Mouse (Mus musculus): ENCODE measurements at regions not wholly inside any gene's neighbourhood (a gene's known extent, or its start where the extent isn't known, plus 50 kb on each side); places are given as distances from the start of the nearest gene placed in this dataset.
"Not testable (repeated sequence)": the region's sequence is repeated elsewhere in the genome, so short reads cannot be mapped to it uniquely, and the experiment has no call there.

DNA sequence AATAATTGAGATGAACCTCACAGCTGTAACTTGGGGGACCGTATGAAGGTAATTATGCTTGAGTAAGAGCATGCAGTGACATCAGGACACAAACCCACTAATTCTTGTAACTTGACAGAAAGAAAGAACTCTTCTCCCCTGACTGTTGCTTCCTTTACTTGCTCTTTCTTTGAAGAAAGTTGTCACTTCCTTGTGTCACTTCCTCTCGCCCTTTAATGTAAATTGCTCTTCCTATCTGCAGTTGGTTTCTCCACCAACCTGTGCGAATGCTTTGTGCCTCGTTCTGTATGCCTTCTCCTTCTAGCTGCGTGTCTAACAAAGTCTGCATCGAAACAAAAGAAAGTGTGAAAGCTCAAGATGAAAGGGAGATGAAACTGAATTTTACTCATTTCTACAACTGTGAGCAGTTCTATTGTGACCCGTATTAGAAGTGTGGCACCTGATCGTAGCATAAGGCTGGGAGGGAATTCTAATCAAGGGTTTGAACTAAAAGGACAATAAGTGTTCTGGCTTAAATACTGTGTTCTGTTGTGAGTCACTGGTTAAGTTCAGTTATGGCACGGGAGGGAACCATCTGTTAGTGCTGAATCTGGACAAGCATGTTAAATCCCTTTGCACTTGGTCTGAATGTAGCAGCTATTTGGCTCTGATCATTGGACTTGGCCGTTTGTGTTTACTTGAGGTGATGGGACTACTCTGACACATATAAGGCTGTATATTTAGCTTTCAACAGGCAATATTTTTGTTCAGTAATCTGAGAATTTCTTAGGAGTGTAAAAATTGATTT is 72.8 kb upstream of the Anapc15-ps start:
- no peak for TF ChIP-seq CTCF (IDR thresholded peaks at IDR 0.05; ENCODE audit: extremely low read depth, insufficient read length, insufficient replicate concordance, low read depth, low read length)
- TF ChIP-seq POLR2A (IDR thresholded peaks at IDR 0.05; ENCODE audit: low read depth, low read length) = no peak
- 67% methylated on average over 10 of the region's 10 CpGs for whole genome bisulfite sequencing
- H3K4me3 ChIP-seq (ENCODE audit: low read depth, low read length) = no peak overlapping the region
- H3K4me1 ChIP-seq (ENCODE audit: control insufficient read depth, insufficient read depth, insufficient read length, low read length) = peaks cover 15% of the 10 kb centered on the region; the same call in 1 of the 2 replicates
- peak overlapping the region; percentile 58; the same call in 1 of the 2 replicates for H3K27ac ChIP-seq (ENCODE audit: insufficient read depth, low read depth, low read length)
- no peaks in the 10 kb centered on the region for H3K27me3 ChIP-seq (ENCODE audit: control insufficient read depth, insufficient read depth, low read length)
- no peaks in the 10 kb centered on the region for H3K36me3 ChIP-seq (ENCODE audit: control insufficient read depth, insufficient read depth, low read length)

DNA sequence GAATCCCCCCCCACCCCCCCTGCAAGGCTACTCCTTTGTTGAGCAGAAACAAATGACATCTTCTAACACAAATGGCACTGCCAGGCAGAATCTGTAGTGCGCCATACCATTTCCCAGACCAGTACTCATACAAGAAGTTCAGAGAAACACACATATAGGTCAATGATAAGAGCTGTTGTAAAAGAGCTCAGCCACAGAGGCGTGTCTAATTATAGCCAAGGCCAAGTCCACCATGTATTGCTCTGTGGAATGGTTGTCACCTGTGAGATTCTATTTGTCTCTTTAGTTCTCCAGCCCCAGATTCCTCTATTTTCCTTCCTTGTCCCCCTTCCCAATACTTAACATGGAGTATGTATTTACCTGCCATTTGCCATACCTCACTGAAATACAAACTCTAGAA is 72.0 kb upstream of the Anapc15-ps start:
- TF ChIP-seq POLR2A (IDR thresholded peaks at IDR 0.05; ENCODE audit: low read depth, low read length) (no peak), CTCF (IDR thresholded peaks at IDR 0.05; ENCODE audit: extremely low read depth, insufficient read length, insufficient replicate concordance, low read depth, low read length) (no peak)
- peaks cover 15% of the 10 kb centered on the region; the same call in 1 of the 2 replicates for H3K4me1 ChIP-seq (ENCODE audit: control insufficient read depth, insufficient read depth, insufficient read length, low read length)

DNA sequence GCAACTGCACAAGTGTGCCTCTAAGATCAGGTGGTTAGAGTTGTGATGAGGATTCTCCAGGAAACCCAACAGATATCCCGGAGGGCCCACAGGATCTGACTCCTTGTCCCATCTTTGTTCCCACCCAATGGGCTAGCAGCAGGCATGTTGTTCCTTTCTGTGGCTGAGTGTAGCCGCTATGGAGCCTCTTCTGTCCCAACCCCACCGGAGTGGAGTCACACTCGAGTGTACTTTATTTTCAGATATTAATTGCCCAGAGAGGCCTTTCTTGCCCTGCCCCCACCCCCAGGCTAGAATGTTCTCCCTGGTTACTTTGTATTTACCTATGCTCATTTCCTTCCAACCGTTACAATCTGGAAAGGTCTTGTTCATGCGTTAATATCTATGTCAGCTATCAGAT is 70.4 kb upstream of the Anapc15-ps start:
- Histone ChIP-seq H3K4me1 (ENCODE audit: control insufficient read depth, insufficient read depth, insufficient read length, low read length) (peaks cover 13% of the 10 kb centered on the region; the same call in 1 of the 2 replicates), H3K27me3 (ENCODE audit: control insufficient read depth, insufficient read depth, low read length) (no peaks in the 10 kb centered on the region), H3K36me3 (ENCODE audit: control insufficient read depth, insufficient read depth, low read length) (no peaks in the 10 kb centered on the region), H3K27ac (ENCODE audit: insufficient read depth, low read depth, low read length) (no peak overlapping the region), H3K4me3 (ENCODE audit: low read depth, low read length) (no peak overlapping the region)
- 81% methylated on average over 6 of the region's 6 CpGs for WGBS
- TF ChIP-seq POLR2A (IDR thresholded peaks at IDR 0.05; ENCODE audit: low read depth, low read length) (no peak), CTCF (IDR thresholded peaks at IDR 0.05; ENCODE audit: extremely low read depth, insufficient read length, insufficient replicate concordance, low read depth, low read length) (no peak)

More for the DNA sequence above, 72.0 kb upstream of the Anapc15-ps start:
- Histone ChIP-seq H3K27ac (ENCODE audit: insufficient read depth, low read depth, low read length) (peak overlapping the region; percentile 58; the same call in 1 of the 2 replicates), H3K36me3 (ENCODE audit: control insufficient read depth, insufficient read depth, low read length) (no peaks in the 10 kb centered on the region), H3K4me3 (ENCODE audit: low read depth, low read length) (no peak overlapping the region), H3K27me3 (ENCODE audit: control insufficient read depth, insufficient read depth, low read length) (no peaks in the 10 kb centered on the region)
- 37% methylated on average over 2 of the region's 2 CpGs for WGBS

DNA sequence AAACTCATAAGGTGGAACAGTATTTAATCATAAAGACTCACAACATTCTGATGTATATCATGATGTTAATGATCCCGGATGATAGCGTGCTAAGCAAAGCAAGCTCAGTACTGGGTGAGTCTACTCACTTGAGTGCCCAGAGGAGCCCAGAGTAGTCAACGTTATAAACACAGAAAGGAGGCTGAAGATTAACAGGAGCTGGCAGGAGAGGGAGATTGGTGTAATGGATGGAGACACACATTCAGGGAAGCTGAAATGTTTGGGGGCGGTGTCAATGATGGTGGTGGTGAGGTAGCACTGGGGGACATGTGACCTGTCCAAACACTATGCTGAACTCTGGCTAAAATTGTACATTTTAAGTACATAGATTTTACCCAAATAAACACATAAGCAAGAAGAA is 66.2 kb upstream of the Anapc15-ps start:
- no peaks in the 10 kb centered on the region for H3K36me3 ChIP-seq (ENCODE audit: control insufficient read depth, insufficient read depth, low read length)
- no peaks in the 10 kb centered on the region for H3K27me3 ChIP-seq (ENCODE audit: control insufficient read depth, insufficient read depth, low read length)
- H3K27ac ChIP-seq (ENCODE audit: insufficient read depth, low read depth, low read length) = no peak overlapping the region
- no peak for TF ChIP-seq POLR2A (IDR thresholded peaks at IDR 0.05; ENCODE audit: low read depth, low read length)
- TF ChIP-seq CTCF (IDR thresholded peaks at IDR 0.05; ENCODE audit: extremely low read depth, insufficient read length, insufficient replicate concordance, low read depth, low read length) = no peak
- H3K4me1 ChIP-seq (ENCODE audit: control insufficient read depth, insufficient read depth, insufficient read length, low read length) = no peaks in the 10 kb centered on the region
- 91% methylated on average over 4 of the region's 4 CpGs for WGBS
- no peak overlapping the region for H3K4me3 ChIP-seq (ENCODE audit: low read depth, low read length)

DNA sequence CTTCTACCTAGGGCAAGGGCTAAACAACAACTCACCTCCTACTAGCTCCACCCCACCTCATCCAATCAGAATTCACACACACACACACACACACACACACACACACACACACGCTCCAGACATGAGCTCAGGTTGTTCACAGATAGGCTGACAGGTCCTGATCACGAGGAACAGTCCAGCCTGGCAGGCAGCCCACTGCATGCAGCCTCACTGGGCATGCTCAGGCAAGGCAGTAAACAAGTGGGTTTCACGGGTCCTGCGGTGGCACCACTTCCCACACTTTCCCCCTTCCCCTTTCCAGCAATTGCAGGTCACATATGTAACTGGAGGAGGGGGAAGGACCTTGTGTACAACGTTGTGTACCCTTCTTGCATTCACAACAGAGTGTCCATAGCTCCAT is 63.5 kb upstream of the Anapc15-ps start:
- H3K4me3 ChIP-seq (ENCODE audit: low read depth, low read length); H3K4me1 ChIP-seq (ENCODE audit: control insufficient read depth, insufficient read depth, insufficient read length, low read length); H3K27me3 ChIP-seq (ENCODE audit: control insufficient read depth, insufficient read depth, low read length); H3K27ac ChIP-seq (ENCODE audit: insufficient read depth, low read depth, low read length); H3K36me3 ChIP-seq (ENCODE audit: control insufficient read depth, insufficient read depth, low read length): not testable (repeated sequence)
- WGBS = 60% methylated on average over 5 of the region's 5 CpGs

DNA sequence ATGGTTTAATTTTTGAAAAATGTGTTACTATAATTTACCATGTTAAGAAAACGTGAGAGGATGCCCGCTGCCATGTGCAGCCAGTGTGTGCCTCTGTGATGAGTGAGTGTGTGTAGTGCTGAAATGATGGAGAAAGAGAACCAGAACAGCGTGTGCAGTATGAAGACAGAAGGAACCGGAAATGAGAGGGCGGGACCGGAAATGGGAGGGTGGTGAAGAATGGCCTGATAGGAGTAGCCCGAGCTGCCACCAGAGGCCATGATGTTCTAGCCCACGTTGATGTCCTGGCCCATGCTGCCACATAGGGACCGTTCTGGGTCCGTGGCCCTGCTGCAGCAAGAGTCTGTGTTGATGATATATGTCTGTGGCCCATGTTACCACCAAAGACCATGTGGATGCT is 57.8 kb upstream of the Anapc15-ps start:
- Histone ChIP-seq H3K27ac (ENCODE audit: insufficient read depth, low read depth, low read length) (no peak overlapping the region), H3K36me3 (ENCODE audit: control insufficient read depth, insufficient read depth, low read length) (no peaks in the 10 kb centered on the region), H3K4me3 (ENCODE audit: low read depth, low read length) (no peak overlapping the region), H3K27me3 (ENCODE audit: control insufficient read depth, insufficient read depth, low read length) (no peaks in the 10 kb centered on the region), H3K4me1 (ENCODE audit: control insufficient read depth, insufficient read depth, insufficient read length, low read length) (peaks cover 5% of the 10 kb centered on the region; the same call in 1 of the 2 replicates)
- no peak for TF ChIP-seq CTCF (IDR thresholded peaks at IDR 0.05; ENCODE audit: extremely low read depth, insufficient read length, insufficient replicate concordance, low read depth, low read length)
- TF ChIP-seq POLR2A (IDR thresholded peaks at IDR 0.05; ENCODE audit: low read depth, low read length) = no peak
- 88% methylated on average over 10 of the region's 10 CpGs for WGBS

DNA sequence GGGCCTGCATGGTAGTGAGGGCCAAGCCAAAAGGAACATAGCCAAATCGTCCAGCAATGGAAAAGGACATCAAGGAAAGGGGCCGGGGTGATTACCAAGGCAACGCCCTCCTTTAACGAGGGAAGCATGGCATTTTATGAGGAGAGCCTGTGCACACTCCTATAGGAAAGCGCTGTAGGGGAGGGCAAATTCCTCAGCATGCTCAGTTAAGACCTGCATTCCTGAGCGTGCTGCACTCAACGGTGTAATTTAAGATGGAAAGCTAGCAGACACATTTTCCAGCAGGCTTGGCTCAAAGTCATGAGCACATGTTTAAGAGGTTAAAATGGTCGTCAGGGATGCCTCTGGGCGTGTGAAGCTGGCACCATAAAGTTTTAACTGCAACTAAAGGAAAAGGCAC is 56.6 kb upstream of the Anapc15-ps start:
- H3K36me3 ChIP-seq (ENCODE audit: control insufficient read depth, insufficient read depth, low read length) = no peaks in the 10 kb centered on the region
- no peak overlapping the region for H3K4me3 ChIP-seq (ENCODE audit: low read depth, low read length)
- no peaks in the 10 kb centered on the region for H3K27me3 ChIP-seq (ENCODE audit: control insufficient read depth, insufficient read depth, low read length)
- no peak for TF ChIP-seq POLR2A (IDR thresholded peaks at IDR 0.05; ENCODE audit: low read depth, low read length)
- no peak for TF ChIP-seq CTCF (IDR thresholded peaks at IDR 0.05; ENCODE audit: extremely low read depth, insufficient read length, insufficient replicate concordance, low read depth, low read length)
- H3K4me1 ChIP-seq (ENCODE audit: control insufficient read depth, insufficient read depth, insufficient read length, low read length) = peaks cover 5% of the 10 kb centered on the region; the same call in 1 of the 2 replicates
- 25% methylated on average over 9 of the region's 9 CpGs for WGBS
- H3K27ac ChIP-seq (ENCODE audit: insufficient read depth, low read depth, low read length) = no peak overlapping the region

Measured in small intestine, adult 2 months (tissue).